Mouse (Mus musculus) limb, embryonic 14.5 days (tissue): Measurements from ENCODE around the gene Serinc2. TPM values are rescaled to one million over a fixed set of nuclear protein-coding genes. Genes with fewer than 3 reads are reported as not detected.

Source experiments
- ATAC-seq: fragments of 200-750 bp; cut with Nextera tagmentation; 2 replicates; pipeline ENCODE4 v1.8.0; 2017; ENCODE audit warnings: low read depth, moderate number of reproducible peaks, moderate TSS enrichment; ENCODE audit not compliant: low FRiP score
- DNase-seq: peaks from one replicate; pipeline ENCODE4 v3.0.0-alpha.2; 2015; ENCODE audit warnings: low spot score
- H3K27ac ChIP-seq: fragments of 300-500 bp; sonication (generic); replicated peaks from 2 replicates; pipeline ENCODE4 v1.5.1; 2014; ENCODE audit warnings: low read depth, mild to moderate bottlenecking, low read length, moderate library complexity, mixed read lengths
- H3K27me3 ChIP-seq: fragments of 300-500 bp; sonication (generic); 2 replicates; pipeline ENCODE4 v1.6.1; 2014; ENCODE audit warnings: low read length, mixed read lengths; ENCODE audit not compliant: control insufficient read depth, insufficient read depth
- H3K36me3 ChIP-seq: fragments of 300-500 bp; sonication (generic); 2 replicates; pipeline ENCODE4 v1.6.1; 2014; ENCODE audit warnings: mild to moderate bottlenecking, low read length, moderate library complexity, mixed read lengths; ENCODE audit not compliant: control insufficient read depth, insufficient read depth
- H3K4me1 ChIP-seq: fragments of 300-500 bp; sonication (generic); 2 replicates; pipeline ENCODE4 v1.6.1; 2014; ENCODE audit warnings: antibody characterized with exemption, low read length, mixed read lengths; ENCODE audit not compliant: control insufficient read depth, insufficient read depth
- H3K4me2 ChIP-seq: fragments of 300-500 bp; sonication (generic); replicated peaks from 2 replicates; pipeline ENCODE4 v1.6.1; 2014; ENCODE audit warnings: low read depth, mild to moderate bottlenecking, low read length, moderate library complexity; ENCODE audit not compliant: severe bottlenecking
- H3K4me3 ChIP-seq: fragments of 300-500 bp; sonication (generic); replicated peaks from 2 replicates; pipeline ENCODE4 v1.5.1; 2014; ENCODE audit warnings: low read length
- H3K9ac ChIP-seq: fragments of 300-500 bp; sonication (generic); 2 replicates; pipeline ENCODE4 v1.6.1; 2014; ENCODE audit warnings: mild to moderate bottlenecking, low read depth, low read length, moderate library complexity; ENCODE audit not compliant: severe bottlenecking
- H3K9me3 ChIP-seq: fragments of 300-500 bp; sonication (generic); 2 replicates; pipeline ENCODE4 v1.6.1; 2016; ENCODE audit warnings: low read length; ENCODE audit not compliant: control insufficient read depth
- POLR2A ChIP-seq: fragments of 200-500 bp; IDR thresholded peaks from 2 replicates; pipeline ENCODE4 v1.8.0; 2012; ENCODE audit warnings: inconsistent platforms, mild to moderate bottlenecking, moderate library complexity, borderline replicate concordance; ENCODE audit not compliant: insufficient read depth, insufficient read length; ENCODE audit errors: extremely low read depth
- WGBS: fragments of 180-500 bp; shearing (Covaris S2); extraction: QIAGEN DNeasy Blood & Tissue Kit; methylation state at CpG from one replicate; pipeline ENCODE4 v1.1.7; 2014; 5-methylcytosine and 5-hydroxymethylcytosine counted together
- polyA plus RNA-seq, 2 experiments: library from polyadenylated mRNA; depleted of rRNA in 1 of 2; stranded (reverse) in 1 of 2; unstranded in 1 of 2; fragments of >200 nt; fragmentation: Nextera tagmentation in 1 of 2; extraction: Ambion mirVana in 1 of 2; gene quantifications; 2 replicates each; pipeline versions ENCODE4 v1.2.1 to v1.2.3; 2012 to 2014

Serinc2 gene
- polyA plus RNA-seq, 2 experiments = 150 to 161 TPM

GRCm38 (mm10) chr4:130321640-130322039 is 42.6 kb upstream of the Serinc2 start:
- 97% methylated on average over 7 of the region's 7 CpGs for WGBS
- no peaks in the 10 kb centered on the region for H3K4me1 ChIP-seq
- no peak overlapping the region for H3K4me3 ChIP-seq
- H3K9me3 ChIP-seq = no peaks in the 10 kb centered on the region
- no peak for TF ChIP-seq POLR2A
- H3K36me3 ChIP-seq = peaks cover 63% of the 10 kb centered on the region
- no peak for ATAC-seq
- H3K9ac ChIP-seq = no peak overlapping the region
- no peak overlapping the region for H3K4me2 ChIP-seq
- no peak overlapping the region for H3K27ac ChIP-seq
- no peak for DNase-seq
- no peaks in the 10 kb centered on the region for H3K27me3 ChIP-seq

- no peak overlapping the region for H3K4me3 ChIP-seq
- no peak overlapping the region for H3K27ac ChIP-seq
- H3K4me2 ChIP-seq = no peak overlapping the region
- no peak for DNase-seq
- H3K36me3 ChIP-seq = peaks cover 61% of the 10 kb centered on the region
- no peaks in the 10 kb centered on the region for H3K4me1 ChIP-seq
- WGBS = 78% methylated on average over 7 of the region's 7 CpGs
- TF ChIP-seq POLR2A = no peak
- no peak for ATAC-seq
- H3K27me3 ChIP-seq = no peaks in the 10 kb centered on the region
- no peak overlapping the region for H3K9ac ChIP-seq
- H3K9me3 ChIP-seq = no peaks in the 10 kb centered on the region
Measured at GRCm38 (mm10) chr4:130319564-130319963, 40.6 kb upstream of the Serinc2 start.

- Histone ChIP-seq H3K27me3 (no peaks in the 10 kb centered on the region), H3K27ac (no peak overlapping the region), H3K36me3 (peaks cover 59% of the 10 kb centered on the region), H3K9ac (no peak overlapping the region), H3K9me3 (no peaks in the 10 kb centered on the region), H3K4me2 (no peak overlapping the region), H3K4me1 (no peaks in the 10 kb centered on the region), H3K4me3 (no peak overlapping the region)
- no peak for TF ChIP-seq POLR2A
- 68% methylated on average over 3 of the region's 3 CpGs for WGBS
- no peak for ATAC-seq
- no peak for DNase-seq
Measured at GRCm38 (mm10) chr4:130318122-130318521, 39.1 kb upstream of the Serinc2 start.

- Histone ChIP-seq H3K27me3 (no peaks in the 10 kb centered on the region), H3K27ac (no peak overlapping the region), H3K9ac (no peak overlapping the region), H3K4me2 (no peak overlapping the region), H3K36me3 (peaks cover 50% of the 10 kb centered on the region), H3K9me3 (no peaks in the 10 kb centered on the region), H3K4me3 (no peak overlapping the region), H3K4me1 (no peaks in the 10 kb centered on the region)
- ATAC-seq = no peak
- 85% methylated on average over 10 of the region's 10 CpGs for WGBS
- no peak for DNase-seq
- no peak for TF ChIP-seq POLR2A
Measured at GRCm38 (mm10) chr4:130316691-130317090, 37.7 kb upstream of the Serinc2 start.

GRCm38 (mm10) chr4:130315771-130316527 is 36.9 kb upstream of the Serinc2 start:
- TF ChIP-seq POLR2A = no peak
- H3K4me1 ChIP-seq = no peaks in the 10 kb centered on the region
- DNase-seq = peak; percentile 36
- ATAC-seq = no peak
- no peak overlapping the region for H3K27ac ChIP-seq
- H3K36me3 ChIP-seq = peaks cover 48% of the 10 kb centered on the region
- no peak overlapping the region for H3K4me2 ChIP-seq
- H3K9me3 ChIP-seq = no peaks in the 10 kb centered on the region
- H3K4me3 ChIP-seq = no peak overlapping the region
- no peak overlapping the region for H3K9ac ChIP-seq
- H3K27me3 ChIP-seq = no peaks in the 10 kb centered on the region
- WGBS = 79% methylated on average over 13 of the region's 13 CpGs
